Mouse (Mus musculus) midbrain, embryonic 13.5 days (tissue): ENCODE measurements at regions not wholly inside any gene's neighbourhood (a gene's known extent, or its start where the extent isn't known, plus 50 kb on each side); places are given as distances from the start of the nearest gene placed in this dataset.
A peak's percentile ranks its signal among the peaks of the same experiment; 100 is the strongest.

ENCODE experiments used
- ATAC-seq: fragments of 200-750 bp; cut with Nextera tagmentation; 2 replicates; pipeline ENCODE4 v1.8.0; 2017; ENCODE audit warnings: mild to moderate bottlenecking, moderate TSS enrichment, moderate library complexity
- H3K27ac ChIP-seq: fragments of 300-500 bp; sonication (generic); 2 replicates; pipeline ENCODE4 v1.5.1; 2015; ENCODE audit warnings: inconsistent platforms, mild to moderate bottlenecking, moderate library complexity
- H3K27me3 ChIP-seq: fragments of 300-500 bp; sonication (generic); 2 replicates; pipeline ENCODE4 v1.6.1; 2015; ENCODE audit warnings: mild to moderate bottlenecking, inconsistent platforms
- H3K36me3 ChIP-seq: fragments of 300-500 bp; sonication (generic); 2 replicates; pipeline ENCODE4 v1.6.1; 2015; ENCODE audit warnings: mild to moderate bottlenecking, inconsistent platforms
- H3K4me1 ChIP-seq: fragments of 300-500 bp; sonication (generic); replicated peaks from 2 replicates; pipeline ENCODE4 v1.6.1; 2015; ENCODE audit warnings: inconsistent platforms
- H3K4me2 ChIP-seq: fragments of 300-500 bp; sonication (generic); replicated peaks from 2 replicates; pipeline ENCODE4 v1.6.1; 2015; ENCODE audit warnings: moderate library complexity, mild to moderate bottlenecking, inconsistent platforms
- H3K4me3 ChIP-seq: fragments of 300-500 bp; sonication (generic); replicated peaks from 2 replicates; pipeline ENCODE4 v1.5.1; 2015; ENCODE audit warnings: mild to moderate bottlenecking, inconsistent platforms
- H3K9ac ChIP-seq: fragments of 300-500 bp; sonication (generic); replicated peaks from 2 replicates; pipeline ENCODE4 v1.6.1; 2015; ENCODE audit warnings: mild to moderate bottlenecking, inconsistent platforms
- H3K9me3 ChIP-seq: fragments of 300-500 bp; sonication (generic); 2 replicates; pipeline ENCODE4 v1.6.1; 2016; ENCODE audit warnings: mild to moderate bottlenecking, inconsistent platforms
- WGBS: fragments of 180-500 bp; shearing (Covaris S2); methylation state at CpG from one replicate; pipeline ENCODE4 v1.1.7; 2015; 5-methylcytosine and 5-hydroxymethylcytosine counted together

DNA sequence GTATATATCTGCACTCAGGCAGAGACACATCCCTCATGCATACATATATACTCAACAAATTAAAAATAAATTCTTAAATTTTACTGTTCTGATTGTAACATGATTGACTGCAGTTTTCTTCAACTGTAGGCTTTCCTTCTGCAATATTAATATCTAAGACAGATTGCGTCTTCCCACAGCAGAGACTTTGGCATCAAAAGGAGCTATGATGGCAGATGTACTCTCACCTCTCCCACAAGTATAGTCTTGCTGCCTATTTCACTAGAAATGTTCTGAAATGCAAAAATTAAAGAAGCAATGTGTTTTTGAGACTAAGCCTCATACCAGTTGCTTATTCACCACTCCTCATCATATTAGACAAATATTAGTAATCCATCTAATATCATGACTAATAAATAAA is 356.5 kb downstream of the Dnah5 start:
- no peaks in the 10 kb centered on the region for H3K27me3 ChIP-seq
- no peaks in the 10 kb centered on the region for H3K36me3 ChIP-seq
- no peak for ATAC-seq
- no peak overlapping the region for H3K4me3 ChIP-seq
- H3K9me3 ChIP-seq = no peaks in the 10 kb centered on the region
- no peak overlapping the region for H3K4me2 ChIP-seq
- 96% methylated on average over 1 of the region's 1 CpGs for WGBS
- H3K27ac ChIP-seq = no peak overlapping the region
- no peak overlapping the region for H3K9ac ChIP-seq
- H3K4me1 ChIP-seq = no peaks in the 10 kb centered on the region

DNA sequence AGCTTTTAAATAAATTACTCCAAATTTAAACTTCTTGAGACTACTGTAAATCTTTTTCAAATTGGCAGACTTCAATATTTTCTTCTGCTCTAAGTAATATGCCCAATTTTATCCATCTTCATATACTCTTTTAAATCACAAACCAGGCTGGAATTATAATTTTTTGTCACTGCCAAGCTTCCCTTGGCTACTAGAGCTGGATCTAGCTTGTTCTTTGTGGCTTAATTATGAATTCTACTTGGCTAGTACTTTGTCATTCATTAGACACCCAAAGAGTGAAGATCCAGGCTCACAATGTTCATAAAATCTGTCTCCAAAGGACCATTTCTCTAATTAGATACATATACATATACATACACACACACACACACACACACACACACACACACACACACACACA is 391.7 kb downstream of the Dnah5 start:
- Histone ChIP-seq H3K27me3 (no peaks in the 10 kb centered on the region), H3K27ac (no peak overlapping the region)
- ATAC-seq = no peak

DNA sequence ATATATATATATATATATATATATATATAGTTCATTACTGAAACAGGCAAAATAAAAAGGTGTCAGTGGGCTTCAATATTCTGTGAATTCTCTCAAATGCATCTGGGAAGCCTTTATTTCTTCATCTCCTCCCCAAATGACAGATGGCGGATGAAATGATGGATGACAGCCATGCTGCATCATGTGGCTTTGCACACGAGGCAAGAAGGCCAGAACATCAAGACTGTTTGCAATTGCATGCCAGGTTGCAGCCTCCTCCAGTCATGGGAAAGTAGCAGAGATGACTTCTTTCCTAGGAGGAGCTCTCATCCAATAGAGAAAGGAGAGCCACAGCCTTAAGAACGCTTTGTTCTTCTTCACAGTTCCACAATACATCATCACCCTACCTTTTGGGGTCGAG is 392.2 kb downstream of the Dnah5 start:
- Histone ChIP-seq H3K27ac (no peak overlapping the region), H3K4me1 (no peaks in the 10 kb centered on the region), H3K4me2 (no peak overlapping the region), H3K4me3 (no peak overlapping the region), H3K9me3 (no peaks in the 10 kb centered on the region), H3K9ac (no peak overlapping the region), H3K36me3 (no peaks in the 10 kb centered on the region), H3K27me3 (no peaks in the 10 kb centered on the region)
- ATAC-seq = no peak
- 73% methylated on average over 4 of the region's 4 CpGs for WGBS

More for the DNA sequence above, 391.7 kb downstream of the Dnah5 start:
- Histone ChIP-seq H3K4me3 (no peak overlapping the region), H3K4me1 (no peaks in the 10 kb centered on the region), H3K9me3 (no peaks in the 10 kb centered on the region), H3K9ac (no peak overlapping the region), H3K36me3 (no peaks in the 10 kb centered on the region), H3K4me2 (no peak overlapping the region)

DNA sequence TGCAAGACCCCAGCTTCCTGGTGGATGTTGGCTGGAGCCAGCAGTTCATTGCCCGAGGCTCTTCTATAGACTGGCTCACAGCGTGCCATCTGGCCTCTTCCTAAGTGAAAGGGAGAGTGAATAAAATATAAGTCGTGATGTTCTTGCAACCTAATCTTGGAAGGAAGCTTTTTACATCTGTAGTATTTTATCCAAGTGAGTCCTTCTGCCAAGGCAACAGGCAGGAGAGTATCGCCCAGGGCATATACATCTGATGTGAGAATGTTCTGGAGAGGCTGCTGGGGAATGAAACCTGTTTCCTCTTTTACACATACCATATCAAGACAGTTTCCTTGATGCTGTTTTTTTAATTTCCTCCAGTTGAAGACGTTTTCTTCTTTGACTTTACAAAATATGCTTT is 396.6 kb downstream of the Dnah5 start:
- no peak overlapping the region for H3K4me2 ChIP-seq
- H3K36me3 ChIP-seq = no peaks in the 10 kb centered on the region
- no peak overlapping the region for H3K27ac ChIP-seq
- ATAC-seq = no peak
- H3K9ac ChIP-seq = no peak overlapping the region
- H3K4me1 ChIP-seq = no peaks in the 10 kb centered on the region
- 73% methylated on average over 5 of the region's 5 CpGs for WGBS
- no peaks in the 10 kb centered on the region for H3K9me3 ChIP-seq
- H3K27me3 ChIP-seq = no peaks in the 10 kb centered on the region
- no peak overlapping the region for H3K4me3 ChIP-seq

DNA sequence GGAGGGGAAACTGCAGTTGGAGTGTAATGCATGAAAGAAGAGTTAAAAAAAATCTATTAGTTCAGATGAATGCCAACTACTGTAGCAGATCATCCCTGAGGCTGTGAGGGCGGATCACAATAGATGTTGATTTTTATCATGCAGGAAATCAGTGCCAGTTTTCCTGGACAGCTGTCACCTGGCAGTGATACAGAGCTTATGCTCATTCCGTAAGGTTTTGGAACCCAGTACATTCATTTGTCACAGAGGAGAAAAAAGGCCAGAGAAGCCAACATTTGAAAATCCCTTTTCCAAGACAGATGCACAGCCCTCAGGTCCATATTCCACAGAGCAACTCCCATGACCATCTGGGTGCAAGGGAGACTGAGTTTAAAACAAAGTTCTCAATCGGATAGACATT is 412.1 kb downstream of the Dnah5 start:
- H3K4me3 ChIP-seq = no peak overlapping the region
- no peaks in the 10 kb centered on the region for H3K4me1 ChIP-seq
- WGBS = 82% methylated on average over 3 of the region's 3 CpGs
- H3K9ac ChIP-seq = no peak overlapping the region
- H3K36me3 ChIP-seq = no peaks in the 10 kb centered on the region
- H3K27me3 ChIP-seq = no peaks in the 10 kb centered on the region
- ATAC-seq = no peak
- no peak overlapping the region for H3K4me2 ChIP-seq
- no peak overlapping the region for H3K27ac ChIP-seq
- H3K9me3 ChIP-seq = no peaks in the 10 kb centered on the region

DNA sequence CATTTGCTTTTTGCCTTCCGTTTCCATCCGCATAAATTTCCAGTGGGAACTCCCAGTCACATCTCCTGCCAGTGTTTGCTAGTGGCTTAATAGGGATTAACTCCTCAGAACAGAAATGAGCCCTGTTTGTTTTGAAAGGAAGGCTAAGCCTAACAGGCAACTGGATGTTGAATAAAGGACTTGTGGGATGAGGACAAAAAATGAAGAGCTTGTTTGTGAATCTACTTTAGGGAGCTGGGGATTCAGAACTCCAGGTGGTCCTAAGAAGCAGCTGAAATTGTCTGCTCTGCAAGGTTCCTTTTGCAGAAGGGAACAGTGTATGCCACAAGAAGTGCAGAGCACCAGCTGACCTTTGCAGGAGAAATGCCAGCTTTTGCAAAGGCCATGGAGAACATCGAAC is 436.8 kb downstream of the Dnah5 start:
- H3K36me3 ChIP-seq = no peaks in the 10 kb centered on the region
- H3K9me3 ChIP-seq = no peaks in the 10 kb centered on the region
- peaks cover 10% of the 10 kb centered on the region for H3K4me1 ChIP-seq
- H3K27me3 ChIP-seq = peaks cover 16% of the 10 kb centered on the region; the same call in 1 of the 2 replicates
- ATAC-seq = peak; percentile 78
- no peak overlapping the region for H3K27ac ChIP-seq
- no peak overlapping the region for H3K4me2 ChIP-seq
- 7% methylated on average over 3 of the region's 3 CpGs for WGBS
- H3K9ac ChIP-seq = no peak overlapping the region
- H3K4me3 ChIP-seq = no peak overlapping the region

DNA sequence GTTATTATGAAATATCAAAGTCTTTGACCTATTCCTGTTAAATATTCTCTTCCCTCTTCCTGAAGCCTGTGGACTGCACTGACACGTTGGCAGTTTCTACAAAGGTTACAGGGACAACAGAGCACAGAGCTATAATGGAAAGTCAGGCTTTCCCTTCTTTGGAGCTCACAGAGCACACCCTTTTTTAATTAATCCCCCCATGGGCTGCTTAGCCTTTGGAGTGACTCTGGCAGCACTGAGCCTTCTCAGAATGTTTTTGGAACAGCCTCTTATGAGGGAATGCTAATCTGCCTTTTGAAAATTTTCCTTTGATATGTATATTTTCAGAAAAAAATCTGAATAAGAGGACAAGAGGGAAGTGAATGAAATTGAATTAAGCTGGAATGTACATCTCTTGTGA is 441.6 kb downstream of the Dnah5 start:
- WGBS = 5% methylated on average over 1 of the region's 1 CpGs
- no peak overlapping the region for H3K4me2 ChIP-seq
- peak; percentile 76; the same call in 1 of the 2 replicates for ATAC-seq

DNA sequence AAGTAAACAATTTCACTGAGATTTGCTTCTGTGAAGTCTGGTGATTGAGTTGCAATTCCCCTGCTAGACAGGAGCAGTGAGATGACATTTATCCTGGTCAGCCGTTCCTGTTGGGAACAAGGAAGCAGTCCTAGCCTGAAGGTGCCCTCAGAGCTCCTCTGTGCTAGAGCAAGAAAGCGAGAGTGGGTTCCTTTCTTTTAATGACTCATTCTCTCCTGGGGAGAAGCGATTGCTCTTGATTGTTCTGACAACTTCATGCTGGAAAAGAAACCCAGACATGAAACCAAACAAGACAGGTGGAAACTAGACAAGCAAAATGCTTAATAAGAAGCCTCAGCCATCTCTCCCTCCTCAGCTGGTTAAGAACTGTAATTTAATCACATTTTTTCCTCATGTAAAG is 450.4 kb downstream of the Dnah5 start:
- Histone ChIP-seq H3K36me3 (no peaks in the 10 kb centered on the region), H3K9me3 (no peaks in the 10 kb centered on the region), H3K27ac (no peak overlapping the region), H3K27me3 (no peaks in the 10 kb centered on the region), H3K4me1 (no peaks in the 10 kb centered on the region), H3K9ac (no peak overlapping the region), H3K4me2 (no peak overlapping the region), H3K4me3 (no peak overlapping the region)
- 64% methylated on average over 3 of the region's 3 CpGs for WGBS
- no peak for ATAC-seq

More for the DNA sequence above, 441.6 kb downstream of the Dnah5 start:
- no peaks in the 10 kb centered on the region for H3K9me3 ChIP-seq
- H3K9ac ChIP-seq = no peak overlapping the region
- no peak overlapping the region for H3K4me3 ChIP-seq
- H3K27ac ChIP-seq = no peak overlapping the region
- peaks cover 9% of the 10 kb centered on the region for H3K4me1 ChIP-seq
- no peaks in the 10 kb centered on the region for H3K36me3 ChIP-seq
- peaks cover 17% of the 10 kb centered on the region for H3K27me3 ChIP-seq

DNA sequence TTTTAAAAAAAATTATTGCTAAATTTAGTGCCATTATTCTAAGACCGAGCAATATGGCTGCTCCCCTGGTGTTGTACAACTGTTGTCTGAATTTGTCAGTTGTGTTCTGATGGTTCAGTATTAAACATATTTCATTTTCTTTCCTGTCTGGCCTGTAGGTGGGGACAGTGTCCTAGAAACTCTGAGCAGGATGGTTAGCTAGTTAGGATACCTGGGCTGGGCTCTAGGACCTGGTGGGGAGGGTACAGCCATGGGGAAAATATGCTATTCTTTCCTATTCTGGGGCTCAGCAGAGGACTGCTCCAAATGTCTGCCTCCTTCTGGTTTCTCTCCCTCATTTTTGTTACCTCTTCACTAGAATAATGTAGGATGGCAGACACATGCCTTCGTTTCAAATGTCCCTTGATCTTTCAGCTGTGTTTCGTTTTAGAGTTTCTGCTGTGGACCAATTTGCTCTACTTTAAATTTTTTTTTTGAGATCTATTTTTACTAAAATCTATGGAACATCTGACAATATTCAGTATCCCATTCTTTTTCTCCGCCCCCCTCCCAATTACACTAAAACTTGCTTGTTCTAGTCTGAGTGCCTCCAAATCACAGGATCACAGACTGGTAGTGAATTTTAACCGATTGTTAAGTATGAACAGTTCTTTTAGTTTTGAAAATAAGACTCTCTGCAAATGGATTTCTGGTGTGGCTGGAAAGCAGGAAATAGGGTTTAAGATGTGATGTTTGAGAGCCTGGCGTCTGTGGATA is 460.5 kb downstream of the Dnah5 start:
- Histone ChIP-seq H3K27me3 (no peaks in the 10 kb centered on the region), H3K9ac (no peak overlapping the region), H3K9me3 (no peaks in the 10 kb centered on the region), H3K27ac (no peak overlapping the region), H3K4me3 (no peak overlapping the region), H3K4me1 (no peaks in the 10 kb centered on the region), H3K4me2 (no peak overlapping the region), H3K36me3 (no peaks in the 10 kb centered on the region)
- 0 out of 2 replicates have a peak, but pooled peaks have one; percentile 50 for ATAC-seq
- WGBS = 83% methylated on average over 6 of the region's 6 CpGs
